Mouse (Mus musculus) spleen, postnatal 4 days (tissue): ENCODE results near the gene Arg1.

ENCODE experiments used
- DNase-seq, 2 experiments: peaks; one replicate each; pipeline ENCODE4 v3.0.0; 2022; ENCODE audit warnings: low spot score in 2 of 2

Arg1 gene

DNA sequence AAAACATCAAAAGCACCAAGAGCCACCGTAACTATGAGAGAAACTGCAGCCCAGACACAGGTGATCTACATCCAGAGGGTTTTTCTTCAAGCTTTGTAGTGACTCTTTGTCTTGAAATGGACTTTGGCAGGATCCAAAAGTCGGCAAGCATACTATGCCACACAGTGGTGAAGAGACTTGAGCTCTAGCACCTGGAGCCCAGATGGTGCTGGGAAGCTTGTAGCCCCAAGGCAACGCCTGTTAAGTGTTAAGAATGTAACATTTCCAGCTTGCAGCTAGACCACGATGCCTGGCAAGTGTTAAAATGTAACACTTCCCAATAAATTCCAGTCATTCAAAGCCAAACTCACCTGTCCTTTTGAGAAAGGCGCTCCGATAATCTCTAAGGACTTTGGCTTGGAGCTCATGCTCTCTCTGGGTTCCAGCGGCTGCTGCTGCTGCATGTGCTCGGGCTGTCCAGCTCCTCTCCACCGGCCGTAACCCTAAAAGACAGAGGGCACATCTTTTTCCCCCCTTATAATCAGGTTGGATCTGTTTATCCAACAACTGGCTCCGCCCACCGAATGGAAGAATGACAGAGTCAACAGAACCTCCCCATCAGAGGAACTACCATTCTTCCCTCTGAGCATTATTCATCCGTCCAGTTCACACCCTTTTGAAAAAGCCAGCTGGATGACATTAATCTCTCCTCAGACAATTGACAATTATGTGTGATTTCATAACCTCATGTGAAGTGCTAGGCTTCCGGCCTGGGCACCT, at the start of gene Arg1:
Gene Arg1, minus strand, starts transcription at position 523 of the 759 bp plus-strand sequence.
- no peak for DNase-seq

DNA sequence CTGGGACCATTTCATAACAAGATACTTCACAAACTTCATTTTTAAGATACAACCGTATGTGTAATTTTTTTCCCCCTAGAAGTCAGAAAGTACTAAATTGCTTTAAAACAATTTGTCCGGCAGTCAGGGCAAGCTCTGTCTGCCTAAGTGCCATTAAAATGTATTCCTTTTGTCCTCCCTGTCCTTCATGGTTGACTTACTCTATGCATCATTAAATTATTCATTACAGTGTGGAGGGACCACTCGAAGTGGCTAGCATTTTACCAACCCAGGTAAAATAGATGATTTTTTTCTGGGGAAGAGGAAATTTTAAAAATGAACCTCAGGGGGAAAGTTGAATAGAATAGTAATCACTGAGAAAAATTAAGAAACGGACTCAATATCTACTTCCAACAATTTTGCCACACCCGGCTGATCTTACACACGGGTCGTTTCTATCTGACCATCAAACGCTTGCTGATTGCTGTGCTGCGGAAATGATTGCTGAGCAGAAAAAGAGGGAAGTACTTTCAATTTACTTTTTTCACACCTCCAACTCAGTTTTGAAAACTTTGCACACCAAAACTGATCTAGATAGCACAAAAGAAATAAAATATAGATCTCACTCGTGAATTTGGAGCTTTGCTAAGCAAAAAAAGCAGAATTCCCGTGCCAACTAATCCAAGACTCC, 46.7 kb upstream of the Arg1 start:
- no peak for DNase-seq

- DNase-seq: no peak
Observed at GRCm38 (mm10) chr10:24973385-24973784, 46.1 kb upstream of the Arg1 start.

DNA sequence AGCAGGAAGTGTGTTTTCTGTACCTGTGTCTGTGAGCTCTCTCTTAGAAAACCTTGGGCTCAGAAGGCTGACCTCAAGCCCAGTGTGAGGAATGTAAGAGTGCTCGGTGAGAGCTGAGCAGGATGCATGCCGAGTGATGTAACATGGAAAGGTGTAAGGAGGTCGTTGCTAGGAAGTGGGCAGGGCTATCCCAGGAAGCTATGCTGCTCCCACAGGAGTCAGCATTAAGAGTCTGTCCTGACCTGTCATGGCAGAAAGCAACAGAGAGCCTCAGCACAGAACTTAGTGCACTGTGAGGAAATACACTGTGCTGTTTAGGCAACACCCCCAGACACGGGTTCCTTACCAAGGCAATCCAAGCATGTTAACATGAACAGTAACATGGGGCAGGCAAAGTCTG, 45.6 kb upstream of the Arg1 start:
- DNase-seq: no peak

DNA sequence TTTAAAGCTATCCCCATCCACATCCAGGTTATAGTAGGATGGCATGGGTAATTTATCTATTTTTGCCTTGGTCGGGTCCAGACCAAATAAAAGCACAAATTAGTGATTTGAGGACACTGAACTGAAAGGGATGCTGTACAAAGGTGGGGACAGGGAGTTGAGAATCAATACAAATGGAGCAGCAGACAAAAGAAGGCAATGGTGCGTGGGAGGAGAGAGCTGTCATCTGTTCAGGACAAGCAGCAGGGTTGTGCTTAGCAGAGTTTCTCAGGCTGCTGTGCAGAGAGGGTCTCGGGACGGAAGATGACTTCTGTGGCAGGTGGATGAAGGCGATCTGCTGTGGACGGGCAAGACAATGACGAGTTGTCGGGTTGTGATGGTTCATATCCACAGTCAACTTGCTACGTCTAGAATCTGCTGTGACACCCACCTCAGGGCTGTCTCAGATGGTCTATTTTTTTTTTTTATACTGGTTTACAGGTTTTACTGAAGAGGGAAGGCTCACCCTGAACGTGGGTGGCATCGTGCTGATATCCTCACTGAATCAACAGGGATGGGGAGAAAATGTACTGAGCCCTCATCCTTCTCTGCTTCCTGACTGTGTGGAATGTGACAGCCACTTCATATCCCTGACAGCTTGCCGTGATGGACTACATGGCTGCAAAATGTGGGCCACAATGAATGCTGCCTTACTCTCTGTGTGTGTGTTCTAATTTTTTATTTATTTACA, 38.7 kb upstream of the Arg1 start:
- DNase-seq: no peak

DNA sequence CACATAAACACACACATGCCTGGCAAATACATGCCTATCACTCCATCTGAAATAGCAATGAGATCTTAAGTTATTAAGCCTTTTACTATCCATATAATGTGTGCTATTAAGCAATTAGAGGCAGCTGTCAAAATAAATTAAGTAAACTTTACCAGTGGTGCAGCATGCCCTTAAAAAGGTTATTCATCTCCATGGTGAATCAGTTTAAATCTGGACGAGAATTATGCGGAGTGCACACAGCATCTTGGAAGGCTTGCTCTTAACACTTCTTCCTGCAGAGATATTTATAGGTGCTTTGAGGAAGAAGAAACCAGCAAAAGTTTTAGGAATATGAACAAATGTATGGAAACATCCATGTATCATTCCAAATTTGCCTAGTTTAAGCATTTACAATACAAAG, 34.6 kb upstream of the Arg1 start:
- no peak for DNase-seq

GRCm38 (mm10) chr10:24961112-24961511, 33.8 kb upstream of the Arg1 start:
- no peak for DNase-seq

GRCm38 (mm10) chr10:24959043-24959916, 32.0 kb upstream of the Arg1 start:
- no peak for DNase-seq

GRCm38 (mm10) chr10:24958280-24959042, 31.2 kb upstream of the Arg1 start:
- DNase-seq: no peak

GRCm38 (mm10) chr10:24953876-24954275, 26.6 kb upstream of the Arg1 start:
- no peak for DNase-seq

DNA sequence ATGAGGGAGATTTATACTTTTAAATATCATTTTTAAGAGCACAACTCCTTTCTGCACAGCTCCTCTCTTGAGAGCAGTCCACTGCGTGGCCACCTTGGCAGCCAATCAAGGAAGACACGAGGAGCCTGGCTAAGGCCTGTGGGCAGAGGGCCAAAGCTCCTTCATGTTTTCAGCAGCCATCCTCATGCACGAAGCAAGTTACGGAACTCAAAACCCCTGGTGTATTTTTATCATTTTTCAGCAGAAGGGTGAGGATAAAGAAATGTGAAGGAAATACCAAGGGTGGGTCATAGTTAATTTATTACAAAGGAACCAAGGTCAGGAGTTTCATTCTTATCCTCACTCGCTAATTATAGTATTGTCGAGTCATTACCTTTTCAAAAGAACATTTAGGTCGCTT, 25.3 kb upstream of the Arg1 start:
- no peak for DNase-seq

DNA sequence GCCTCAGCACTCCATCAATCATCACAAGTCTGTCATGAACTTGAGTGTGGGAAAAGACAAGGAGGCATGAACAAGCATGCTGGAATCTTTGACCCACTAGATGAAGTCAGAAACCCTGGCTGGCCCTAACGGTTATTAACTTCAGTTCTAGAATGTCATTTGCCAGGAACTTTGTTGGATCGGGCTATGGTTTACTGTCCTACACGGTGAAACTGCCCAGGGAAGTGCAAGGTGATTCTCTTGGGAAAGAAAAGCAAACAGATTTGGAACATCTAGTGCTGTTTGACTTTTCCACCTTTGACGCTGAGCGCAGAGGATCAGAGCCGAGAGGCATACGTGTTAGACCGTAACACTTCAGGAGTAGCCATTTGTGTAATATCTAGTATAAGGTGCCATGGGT, 24.3 kb upstream of the Arg1 start:
- no peak for DNase-seq

GRCm38 (mm10) chr10:24950223-24950622, 22.9 kb upstream of the Arg1 start:
- no peak for DNase-seq

- DNase-seq: no peak
Observed at GRCm38 (mm10) chr10:24948278-24948677, 21.0 kb upstream of the Arg1 start.

DNA sequence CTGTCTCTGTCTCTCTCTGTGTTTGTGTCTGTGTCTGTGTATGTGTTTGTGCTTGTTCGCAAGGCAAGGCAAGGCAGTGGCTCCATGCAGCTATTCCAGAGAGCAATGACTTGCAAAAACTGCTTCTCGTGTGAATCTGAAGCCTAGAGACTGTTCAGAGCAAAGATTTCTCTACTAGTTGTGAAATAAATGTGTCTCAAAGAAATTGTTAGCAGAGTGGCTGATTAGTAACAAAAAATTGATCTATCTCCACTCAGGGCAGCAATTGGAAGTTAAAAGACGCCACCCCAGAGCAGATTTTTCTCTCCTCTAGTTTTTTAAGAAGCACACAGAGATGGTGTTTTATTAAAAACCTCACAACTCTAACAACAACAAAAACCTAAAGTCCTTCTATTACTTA, 20.6 kb upstream of the Arg1 start:
- no peak for DNase-seq

- no peak for DNase-seq
Observed at GRCm38 (mm10) chr10:24930143-24930542, 2.9 kb upstream of the Arg1 start.

- peak in 1 of 2 experiments; percentile 58 for DNase-seq
Observed at GRCm38 (mm10) chr10:24928072-24928471, 788 bp upstream of the Arg1 start.

DNA sequence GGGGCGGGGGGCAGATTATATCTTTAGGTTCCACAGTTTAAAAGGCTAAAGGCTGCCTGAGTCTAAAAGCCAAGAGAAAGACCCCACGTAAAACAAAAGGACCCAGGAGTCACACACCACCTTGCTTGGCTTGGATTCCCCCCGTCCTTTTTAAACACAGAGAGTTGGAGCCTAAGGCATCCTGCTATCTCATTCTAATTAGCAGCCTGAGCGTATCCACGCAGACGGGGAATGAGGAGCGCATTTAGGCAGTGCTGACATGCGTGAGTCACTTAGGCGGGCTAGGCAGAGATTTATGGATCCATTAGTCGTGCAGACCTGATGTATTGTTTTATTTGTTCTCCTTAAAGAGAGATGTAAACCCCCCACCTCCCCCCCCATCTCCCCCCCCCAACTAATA, 904 bp downstream of the Arg1 start:
- no peak for DNase-seq

GRCm38 (mm10) chr10:24924296-24924695, 3.0 kb downstream of the Arg1 start:
- DNase-seq: no peak

DNA sequence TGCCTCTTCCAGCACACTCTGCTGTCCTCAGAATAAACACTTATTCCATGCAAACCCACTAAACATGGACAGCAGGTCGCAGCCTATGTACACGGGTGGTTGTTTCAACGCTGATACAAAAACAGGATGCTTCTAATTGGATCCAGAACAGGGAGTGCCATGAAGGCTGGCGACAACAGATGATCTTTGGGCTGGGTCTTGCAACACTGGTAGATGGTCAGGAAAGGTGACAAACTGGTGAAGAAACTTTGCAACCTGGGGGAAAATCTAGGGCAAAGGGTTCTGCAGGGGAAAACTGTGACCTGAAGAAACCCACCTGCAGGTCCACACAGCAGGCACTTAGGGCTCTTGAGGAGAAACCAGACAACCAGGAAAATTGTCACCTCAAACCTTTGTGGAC, 4.3 kb downstream of the Arg1 start:
- no peak for DNase-seq

DNA sequence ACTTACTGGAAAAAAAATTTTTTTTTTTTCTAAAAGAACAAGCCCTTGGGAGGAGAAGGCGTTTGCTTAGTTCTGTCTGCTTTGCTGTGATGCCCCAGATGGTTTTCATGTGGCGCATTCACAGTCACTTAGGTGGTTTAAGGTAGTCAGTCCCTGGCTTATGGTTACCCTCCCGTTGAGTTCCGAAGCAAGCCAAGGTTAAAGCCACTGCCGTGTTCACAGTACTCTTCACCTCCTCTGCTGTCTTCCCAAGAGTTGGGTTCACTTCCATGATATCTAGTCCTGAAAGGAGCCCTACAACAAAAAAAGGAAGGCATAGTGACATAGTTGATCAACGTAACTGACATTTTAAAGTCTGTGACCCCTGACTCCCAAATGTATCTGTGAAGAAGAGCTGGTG, 11.8 kb downstream of the Arg1 start:
- no peak for DNase-seq
